Mouse (Mus musculus): ENCODE data around the gene Dync1i2.

The Dync1i2 gene

DNA sequence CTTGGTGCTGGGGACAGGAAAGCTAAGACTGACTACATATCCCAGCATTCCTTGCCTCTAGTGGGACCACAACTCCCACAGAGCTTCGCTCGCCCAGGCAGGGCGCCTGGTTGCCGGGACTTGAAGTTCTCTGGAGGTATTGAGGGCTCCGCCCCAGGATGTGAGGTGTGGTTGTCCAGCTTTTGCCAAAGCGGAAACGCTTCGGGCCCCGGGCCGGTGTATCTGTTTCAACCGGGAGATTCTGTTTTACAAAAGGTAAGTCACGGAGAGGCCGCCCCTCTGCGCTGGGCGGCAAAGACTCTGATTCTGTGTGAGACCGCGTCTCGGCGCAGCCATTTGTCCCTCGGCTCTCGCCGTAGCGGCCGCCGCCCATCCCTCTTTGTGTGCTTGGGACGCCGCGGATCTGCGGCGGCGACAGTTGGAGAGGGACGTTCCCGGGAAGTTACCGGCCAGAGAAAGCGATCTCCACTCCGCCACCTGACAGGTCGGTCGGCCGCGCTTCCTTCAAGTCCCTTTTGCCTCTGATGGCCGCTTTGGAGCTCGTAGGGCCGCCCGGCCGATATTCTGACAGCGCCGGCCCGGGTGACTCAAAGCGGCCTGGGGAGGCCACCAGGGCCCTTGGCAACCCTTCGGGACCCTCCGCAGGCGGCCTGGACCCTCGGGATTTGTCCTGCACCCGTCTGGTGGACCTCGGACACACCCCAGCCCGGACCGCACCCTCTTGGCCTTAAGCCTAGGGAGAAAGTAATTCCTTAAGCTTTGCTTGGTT, at the start of gene Dync1i2:
Gene Dync1i2 (plus strand): TSS at position 116 of the 769 bp plus-strand sequence.
- peak; percentile 96 for DNase-seq (ENCODE audit: low read depth, low spot score)

DNA sequence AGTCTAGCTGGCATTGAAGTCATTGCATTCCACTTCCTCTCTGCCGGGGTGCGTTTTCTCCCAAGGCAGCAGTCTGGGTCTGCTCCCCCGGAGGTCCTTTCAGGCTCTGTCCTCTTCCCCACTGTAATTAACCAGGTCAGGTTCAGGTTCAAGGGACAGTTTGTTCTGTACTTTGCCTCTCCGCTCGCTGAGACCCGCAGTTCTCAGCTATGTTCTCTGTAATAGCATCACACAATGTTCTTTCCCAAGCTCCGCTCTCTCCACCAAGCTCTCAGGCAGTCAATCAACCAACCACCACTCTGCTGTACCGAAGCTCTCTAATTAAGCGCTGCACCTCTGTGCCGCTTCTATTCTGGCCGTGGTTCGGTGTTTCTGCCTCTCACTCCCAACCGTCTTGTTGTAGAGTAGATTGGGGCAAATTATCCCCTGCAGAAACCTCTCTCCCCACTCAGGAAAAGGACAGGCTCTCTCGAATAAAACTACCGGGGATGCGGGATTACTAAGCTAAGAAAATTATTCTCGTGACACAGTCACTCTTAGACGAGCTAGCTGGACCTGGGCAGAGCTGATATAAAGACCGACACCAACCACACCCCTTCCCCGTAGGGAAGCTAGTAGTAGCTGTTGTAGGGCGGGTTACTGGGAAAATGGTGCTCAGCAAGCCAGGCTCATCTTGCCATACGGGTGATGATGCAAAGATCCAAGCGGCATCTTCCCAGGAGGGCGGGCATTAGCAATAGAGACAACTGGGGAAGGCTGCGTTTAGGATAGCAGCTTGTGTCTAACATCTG, 48.5 kb upstream of the Dync1i2 start:
- DNase-seq (ENCODE audit: low read depth, low spot score), result no peak

DNA sequence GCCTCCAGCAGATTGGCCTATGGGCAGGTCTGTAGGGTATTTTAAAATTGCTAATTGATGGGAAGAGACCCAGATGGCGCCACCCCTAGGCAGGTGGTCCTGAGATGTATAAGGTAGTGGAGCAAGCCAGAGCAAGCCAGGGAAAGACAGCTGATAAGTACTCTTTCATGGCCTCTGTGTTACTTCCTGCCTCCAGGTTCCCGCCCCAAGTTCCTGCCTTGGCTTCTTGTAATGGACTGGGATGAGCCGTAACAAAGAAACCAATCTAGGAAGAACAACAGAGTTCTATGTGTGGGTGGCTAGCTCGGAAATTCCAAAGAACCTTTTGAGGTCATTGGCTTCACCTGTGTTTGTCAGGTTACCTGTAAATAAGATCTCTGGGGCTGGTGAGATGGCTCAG, 44.3 kb upstream of the Dync1i2 start:
- no peak for DNase-seq (ENCODE audit: low read depth, low spot score)

DNA sequence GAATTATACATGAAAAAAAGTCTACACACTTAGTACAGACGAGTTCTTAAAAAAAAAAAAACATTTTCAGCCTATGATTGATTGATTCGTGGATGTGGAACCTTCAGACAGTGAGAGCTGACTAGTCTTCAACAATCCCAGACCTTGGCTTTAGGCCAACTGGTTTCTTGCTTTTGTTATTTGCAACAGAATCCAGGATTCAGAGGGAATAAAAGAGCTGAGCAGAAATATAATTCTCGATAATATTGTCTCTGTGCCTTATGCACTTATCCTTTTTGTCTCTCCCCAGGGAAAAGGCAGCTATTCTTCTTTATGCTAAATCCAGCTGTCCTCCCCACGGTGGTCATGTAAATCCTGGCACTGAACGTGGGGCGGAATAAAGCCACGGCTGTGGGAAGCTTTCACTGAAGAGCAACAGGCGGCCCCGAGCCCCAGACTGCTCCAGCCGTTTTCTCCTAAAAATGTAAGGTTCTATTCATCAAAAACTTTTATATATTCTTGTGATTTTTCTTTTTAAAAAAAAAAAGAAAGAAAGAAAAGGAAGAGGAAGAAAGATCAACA, 43.0 kb upstream of the Dync1i2 start:
- DNase-seq (ENCODE audit: low read depth, low spot score), result no peak

DNA sequence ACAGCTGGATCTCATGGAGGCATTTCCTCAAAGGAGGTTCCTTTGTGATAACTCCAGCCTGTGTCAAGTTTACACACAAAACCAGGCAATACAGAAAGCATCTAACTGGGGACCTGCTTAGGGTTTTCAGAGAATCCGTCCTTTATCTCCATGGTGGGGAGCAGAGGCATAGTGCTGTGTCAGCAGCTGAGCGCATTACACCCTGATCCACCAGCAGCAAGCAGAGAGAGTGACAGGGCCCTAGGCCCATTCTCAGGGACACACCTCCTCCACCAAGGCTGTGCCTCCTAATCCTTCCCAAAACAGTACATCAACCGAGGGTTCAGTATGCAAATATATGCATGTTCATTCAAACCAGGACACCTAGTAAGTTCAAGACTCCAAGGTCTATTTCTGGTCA, 38.5 kb upstream of the Dync1i2 start:
- DNase-seq (ENCODE audit: low read depth, low spot score), result no peak

DNA sequence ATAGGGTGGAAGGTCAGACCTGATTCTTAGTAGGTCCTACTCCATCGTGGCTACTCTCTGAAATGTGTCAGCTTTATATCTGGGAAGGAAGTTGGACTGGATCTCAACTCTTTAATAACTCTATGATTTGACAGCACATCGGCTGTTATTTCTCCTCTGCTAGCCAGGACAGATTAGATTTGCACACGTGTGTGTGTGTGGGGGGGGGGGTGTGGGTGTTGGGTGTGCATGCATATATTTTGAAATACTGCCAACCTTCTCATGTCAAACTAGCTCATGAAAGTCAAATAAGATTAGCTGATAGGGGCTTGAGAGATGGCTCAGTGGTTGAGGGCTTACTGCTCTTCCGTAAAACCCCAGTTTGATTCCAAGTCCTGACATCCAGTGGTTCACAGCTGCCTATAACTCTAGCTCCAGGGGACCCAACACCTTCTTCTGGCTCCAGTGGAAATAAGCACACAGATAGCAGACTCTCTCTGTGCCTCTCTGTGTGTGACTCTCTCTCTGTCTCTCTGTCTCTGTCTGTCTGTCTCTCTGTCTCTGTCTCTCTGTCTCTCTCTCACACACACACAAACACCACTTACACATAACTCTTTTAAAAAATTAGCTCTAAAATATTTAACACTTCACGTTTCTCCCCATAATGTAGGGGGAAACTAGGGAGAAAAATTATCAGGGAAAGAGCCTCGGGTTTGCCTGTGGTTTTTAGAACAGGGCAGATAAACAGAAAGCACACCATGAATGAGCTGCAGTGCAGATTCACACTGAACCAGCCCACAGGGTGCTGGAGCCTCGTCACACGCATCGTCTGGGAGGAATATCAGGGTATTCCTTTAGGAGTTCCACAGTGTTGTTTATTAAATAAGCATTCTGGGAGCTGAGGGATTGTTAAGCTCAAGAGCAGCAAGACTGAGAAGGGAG, 34.9 kb upstream of the Dync1i2 start:
- DNase-seq (ENCODE audit: low read depth, low spot score), result no peak

DNA sequence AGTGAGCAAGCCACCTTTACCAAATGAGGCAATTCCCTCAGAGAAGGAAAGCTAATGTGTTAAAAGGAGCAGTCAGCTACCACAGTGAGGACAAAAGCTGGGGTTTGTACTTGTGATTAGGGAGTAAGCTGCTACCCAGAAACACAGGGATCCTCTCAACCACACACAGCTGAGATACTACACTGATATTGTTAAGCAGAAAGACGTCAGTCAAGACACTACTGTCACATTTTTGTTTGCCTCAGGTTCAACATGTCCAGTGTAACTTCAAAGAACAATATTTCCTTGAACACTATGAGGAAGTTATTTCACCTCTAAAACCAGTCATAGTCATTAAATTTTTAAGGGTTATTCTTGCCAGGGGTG, 34.3 kb upstream of the Dync1i2 start:
- DNase-seq (ENCODE audit: low read depth, low spot score), result no peak

DNA sequence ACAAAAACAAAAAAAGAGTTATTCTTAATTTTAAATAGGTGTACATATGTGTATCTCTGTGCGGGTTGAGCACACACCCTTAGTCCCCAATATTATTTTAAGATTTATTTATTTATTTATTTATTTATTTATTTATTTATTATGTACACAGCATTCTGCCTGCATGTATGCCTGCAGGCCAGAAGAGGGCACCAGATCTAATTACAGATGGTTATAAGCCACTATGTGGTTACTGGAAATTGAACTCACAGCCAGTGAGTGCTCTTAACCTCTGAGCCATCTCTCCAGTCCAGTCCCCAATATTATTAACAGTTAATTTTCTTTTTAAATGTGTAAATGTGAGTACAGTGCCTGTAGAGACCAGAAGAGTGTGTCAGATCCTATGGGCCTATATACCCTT, 33.7 kb upstream of the Dync1i2 start:
- DNase-seq (ENCODE audit: low read depth, low spot score), result no peak

DNA sequence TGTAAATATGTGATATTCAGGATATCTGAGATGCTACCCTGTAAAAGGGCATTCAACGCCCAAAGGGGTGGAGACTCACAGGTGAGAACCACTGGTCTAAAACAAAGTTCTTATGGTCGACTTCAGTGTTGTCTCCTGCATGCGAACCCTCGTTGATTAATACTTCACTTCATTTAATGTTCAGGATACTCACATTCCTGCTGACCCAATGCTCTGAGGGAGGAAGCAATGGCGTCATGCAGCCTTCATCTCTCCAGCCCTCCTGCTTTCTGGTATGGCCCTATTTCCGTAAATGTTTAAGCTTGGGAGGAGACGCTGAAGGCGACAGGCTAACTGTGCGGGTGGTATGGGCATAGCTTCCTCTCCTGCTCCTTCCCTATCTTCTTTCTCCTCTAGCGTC, 31.8 kb upstream of the Dync1i2 start:
- no peak for DNase-seq (ENCODE audit: low read depth, low spot score)

DNA sequence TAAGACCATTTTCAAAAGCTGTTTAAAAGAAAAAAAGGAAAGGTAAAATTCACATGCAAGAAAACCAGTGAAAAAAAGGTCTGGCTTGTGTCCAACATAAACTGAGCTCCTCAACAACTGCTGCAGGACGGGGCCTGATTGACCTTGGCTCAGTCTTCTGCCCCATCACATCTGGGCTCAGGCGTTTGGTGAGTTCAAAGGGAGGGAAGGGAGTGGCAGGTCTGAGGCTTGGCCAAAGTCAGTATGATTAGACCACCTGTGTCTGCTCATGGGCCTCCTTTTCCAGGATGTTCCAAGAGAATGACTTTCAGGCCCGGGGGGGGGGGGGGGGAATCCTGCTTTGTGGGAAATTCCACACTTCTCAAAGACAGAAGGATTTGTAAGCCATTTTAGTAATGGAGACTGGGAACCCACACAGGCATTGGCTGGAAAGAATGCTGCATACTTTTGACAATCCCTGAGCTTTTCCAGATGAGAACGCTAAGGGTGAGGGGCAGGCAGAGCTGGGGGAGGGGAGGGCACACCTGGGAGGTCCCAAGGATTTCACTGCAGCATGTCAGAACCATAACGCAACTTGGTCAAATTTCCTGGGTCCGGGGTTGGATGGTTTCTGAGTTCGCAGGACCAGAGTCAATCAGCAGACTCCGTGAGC, 30.8 kb upstream of the Dync1i2 start:
- peak; percentile 39 for DNase-seq (ENCODE audit: low read depth, low spot score)

DNA sequence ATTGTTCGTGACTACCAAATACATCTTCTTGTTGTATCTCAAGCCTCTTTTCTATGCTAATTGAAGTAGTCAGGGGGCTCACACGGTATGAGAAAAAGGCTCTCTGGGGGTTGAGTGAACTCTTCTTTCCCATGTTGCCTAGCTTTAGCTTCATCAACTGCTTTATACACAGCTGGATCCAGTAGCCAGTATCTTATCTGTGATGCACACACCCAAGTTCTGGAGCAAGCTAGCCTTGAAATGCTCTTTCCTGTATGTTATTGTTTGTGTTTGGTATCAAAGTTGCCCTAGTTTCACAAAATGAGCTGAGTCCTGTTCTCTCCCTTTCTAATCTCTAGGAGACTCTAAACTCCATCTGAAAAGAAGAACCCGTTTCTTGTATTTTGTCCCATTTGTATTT, 23.6 kb upstream of the Dync1i2 start:
- DNase-seq (ENCODE audit: low read depth, low spot score), result no peak

DNA sequence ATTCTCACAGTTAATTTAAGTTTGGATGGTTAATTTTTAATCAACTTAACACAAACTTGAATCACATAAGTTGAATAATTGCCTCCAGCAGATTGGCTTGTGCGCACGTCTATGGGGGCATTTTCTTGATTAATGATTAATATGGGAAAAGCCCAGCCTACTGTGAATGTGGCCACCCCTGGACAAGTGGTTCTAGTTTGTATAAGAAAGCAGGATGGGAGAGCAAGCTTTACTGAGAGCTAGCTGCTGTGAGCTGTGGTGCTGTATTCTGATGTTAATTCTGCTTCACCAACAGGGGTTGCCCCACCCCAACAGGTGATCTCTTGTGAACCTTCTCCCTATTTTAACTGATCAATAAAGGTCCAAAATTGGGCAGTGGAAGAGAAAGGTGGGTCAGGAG, 22.6 kb upstream of the Dync1i2 start:
- no peak for DNase-seq (ENCODE audit: low read depth, low spot score)

DNA sequence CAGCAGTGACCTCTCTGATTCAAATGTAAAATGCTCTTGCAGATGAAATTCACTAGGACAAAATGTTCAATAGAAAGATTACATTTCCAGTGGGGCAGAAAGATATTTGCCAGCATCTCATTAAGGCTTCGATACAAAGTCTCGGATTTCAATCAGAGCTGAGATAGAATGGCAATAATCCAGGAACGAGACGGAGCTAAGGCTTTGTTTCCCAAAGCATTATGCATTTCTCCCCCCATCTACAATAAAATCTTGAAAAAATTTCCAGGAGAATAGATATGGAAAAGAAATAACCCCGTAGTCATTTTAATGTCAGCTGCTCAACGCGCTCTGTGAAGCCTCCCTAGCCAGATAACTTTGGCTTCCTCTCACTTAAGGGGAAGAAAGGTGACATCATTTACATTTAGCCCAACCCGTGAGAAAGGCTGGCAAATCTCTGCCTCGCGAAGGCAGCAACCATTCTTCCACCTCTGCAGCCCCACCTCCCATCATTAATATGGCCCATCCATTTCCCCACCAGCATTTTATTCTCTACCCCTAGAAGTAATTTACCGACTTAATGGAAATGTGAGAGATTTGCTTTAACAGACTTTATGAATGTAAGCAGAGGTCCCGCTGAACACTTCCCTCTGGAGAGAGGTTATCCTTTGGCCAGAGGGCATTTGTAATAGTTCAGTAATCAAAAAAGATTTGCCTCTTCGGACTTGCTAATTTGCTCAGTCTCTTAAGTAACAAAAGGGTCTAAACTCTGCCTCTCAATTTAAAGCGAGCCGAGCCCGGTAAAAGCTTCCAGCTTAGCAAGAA, 19.9 kb upstream of the Dync1i2 start:
- DNase-seq (ENCODE audit: low read depth, low spot score), result no peak

DNA sequence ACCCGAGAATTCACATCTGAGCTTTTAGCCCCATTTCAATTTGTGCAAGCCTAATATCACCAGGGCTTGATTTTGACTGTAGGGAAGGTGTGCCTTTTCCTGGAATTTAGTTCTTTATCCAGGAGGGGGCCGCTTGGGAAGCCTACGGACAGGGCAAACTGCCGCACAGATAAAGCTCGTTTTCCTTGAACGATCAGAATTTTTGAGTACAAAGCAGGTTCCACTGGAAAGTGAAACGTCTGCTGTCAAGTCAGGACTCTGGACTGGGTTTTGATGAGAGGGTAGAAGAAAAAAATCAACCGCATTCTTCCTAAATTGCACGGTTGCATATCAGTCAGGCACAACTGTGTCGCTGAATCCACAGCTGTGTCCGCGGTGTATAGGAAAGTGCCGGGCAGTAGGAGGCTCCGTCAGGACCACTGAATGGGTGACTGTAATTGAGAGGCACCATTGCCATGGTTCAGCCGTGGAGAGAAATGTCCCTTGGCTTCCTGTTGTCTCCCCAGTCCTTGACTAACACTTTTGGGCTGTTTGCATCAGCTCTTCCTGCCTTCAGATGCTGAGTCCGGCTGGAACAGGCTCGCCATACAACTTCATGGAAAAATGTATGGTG, 19.2 kb upstream of the Dync1i2 start:
- no peak for DNase-seq (ENCODE audit: low read depth, low spot score)

DNA sequence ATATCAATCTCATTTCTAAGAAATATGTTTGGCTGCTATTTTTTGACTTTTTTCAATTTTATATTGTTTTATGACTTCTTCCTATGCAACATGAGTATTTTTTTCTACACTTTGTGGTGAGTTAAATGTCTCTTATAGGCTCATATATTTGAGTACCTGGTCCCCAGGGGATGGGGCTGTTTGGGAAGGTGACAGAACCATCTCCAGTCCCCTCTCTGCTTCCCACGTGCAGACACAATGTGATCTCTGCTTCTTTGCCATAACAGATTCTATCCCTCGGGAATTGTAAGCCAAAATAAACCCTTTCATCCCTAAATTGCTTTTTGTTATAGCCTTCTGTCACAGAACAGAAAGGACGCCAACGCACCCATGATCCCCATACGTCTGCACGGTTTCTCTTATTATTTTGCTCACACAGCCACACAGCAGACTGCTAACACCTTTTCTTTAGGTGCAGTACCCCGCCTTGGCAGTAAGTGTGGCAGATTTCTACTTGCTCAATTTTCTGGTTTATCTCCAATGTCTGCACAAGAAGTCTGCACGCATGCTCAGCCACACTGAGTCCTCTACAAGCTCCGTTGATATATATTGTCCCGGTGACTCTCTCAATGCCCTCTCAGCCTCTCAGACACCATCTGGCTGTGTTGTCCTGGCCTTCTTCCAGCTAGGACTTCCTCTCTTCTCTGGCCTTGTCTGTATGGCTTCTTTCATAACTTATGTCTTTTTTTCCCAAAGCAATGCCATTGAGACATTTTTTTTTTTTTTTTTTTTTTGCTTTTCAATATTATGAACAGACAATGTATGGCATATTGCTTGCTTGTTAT, 17.2 kb upstream of the Dync1i2 start:
- no peak for DNase-seq (ENCODE audit: low read depth, low spot score)

DNA sequence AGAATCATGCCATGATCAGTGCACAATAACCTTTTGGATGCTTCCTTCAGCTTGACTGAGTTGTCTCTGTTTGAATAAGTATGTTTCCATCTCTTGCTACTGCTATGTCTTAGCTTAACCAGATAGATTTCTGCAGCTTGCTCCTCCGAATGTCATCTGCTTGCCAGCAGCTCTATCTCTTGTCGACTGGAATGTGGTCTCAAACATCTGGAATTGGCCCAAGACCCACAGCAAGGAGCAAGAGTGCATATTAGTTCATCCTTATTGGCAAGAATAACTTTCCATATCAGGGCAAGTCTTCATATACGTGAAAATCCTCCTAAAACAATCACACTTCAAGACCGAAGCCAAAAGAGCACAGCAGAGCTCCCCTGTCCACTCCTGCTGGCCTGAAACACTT, 14.6 kb upstream of the Dync1i2 start:
- no peak for DNase-seq (ENCODE audit: low read depth, low spot score)

DNA sequence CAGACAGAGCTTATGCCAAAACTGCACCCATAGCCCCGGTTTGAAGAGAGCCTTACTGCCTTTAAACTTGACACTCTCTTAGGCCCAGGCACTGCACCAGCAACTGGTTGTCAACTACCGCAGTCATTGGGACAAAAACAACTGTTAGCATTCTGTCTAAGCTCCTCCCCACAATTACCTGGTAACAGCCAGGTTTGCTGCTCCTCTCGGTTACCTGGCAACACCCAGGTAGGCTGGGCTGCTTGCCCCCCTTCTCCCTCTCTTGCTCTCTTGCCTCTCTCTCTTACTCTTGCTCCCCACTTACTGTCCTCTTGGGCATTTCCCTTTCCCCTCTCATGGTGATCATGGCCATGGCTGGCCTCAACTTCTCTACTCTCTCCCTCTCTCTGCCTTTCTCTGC, 12.6 kb upstream of the Dync1i2 start:
- no peak for DNase-seq (ENCODE audit: low read depth, low spot score)

DNA sequence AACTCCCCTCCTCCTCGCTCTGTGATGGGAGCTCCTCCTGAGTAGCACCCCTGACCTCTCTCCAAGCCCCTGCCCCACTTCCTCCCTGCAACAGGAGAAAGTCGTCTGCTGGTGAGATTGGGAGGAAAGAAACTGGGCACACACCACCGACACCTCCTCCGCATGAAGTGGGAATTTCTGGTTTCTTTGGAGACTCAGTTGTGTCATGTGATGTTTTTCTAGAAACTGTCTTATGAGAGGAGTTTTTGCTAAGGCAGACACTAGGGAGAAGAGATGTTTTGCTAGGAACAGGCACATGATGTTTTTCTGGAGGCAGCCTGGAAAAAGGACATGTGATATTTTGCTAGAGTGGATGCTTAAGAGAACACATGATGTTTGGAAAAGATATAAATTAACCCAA, 11.0 kb upstream of the Dync1i2 start:
- DNase-seq (ENCODE audit: low read depth, low spot score), result no peak

DNA sequence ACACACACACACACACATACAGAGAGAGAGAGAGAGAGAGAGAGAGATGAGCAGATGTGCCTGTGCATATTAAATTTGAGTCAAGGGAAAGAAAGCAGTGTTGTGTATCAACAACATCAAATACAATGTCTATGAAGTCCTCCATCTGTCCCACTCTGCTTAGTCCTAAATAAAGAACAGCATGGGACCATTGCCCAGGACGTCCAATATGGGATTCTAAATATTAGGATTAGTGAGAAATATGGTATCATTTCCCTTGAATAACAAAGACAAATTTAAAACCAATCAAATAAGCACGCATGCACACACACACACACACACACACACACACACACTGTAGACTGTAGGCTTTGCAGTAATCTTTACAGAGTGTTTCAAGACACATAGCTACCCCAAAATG, 9.6 kb upstream of the Dync1i2 start:
- no peak for DNase-seq (ENCODE audit: low read depth, low spot score)
